Mouse (Mus musculus) ES-Bruce4 (cell line): Measurements from ENCODE around the gene Sh3d21. TPM values are rescaled to one million over a fixed set of nuclear protein-coding genes. Genes with fewer than 3 reads are reported as not detected.

ENCODE experiments used
- H3K27ac ChIP-seq: 2 replicates; pipeline ENCODE4 v1.5.1; 2012; ENCODE audit warnings: low read length, inconsistent platforms; ENCODE audit not compliant: insufficient read depth
- H3K27me3 ChIP-seq: 2 replicates; pipeline ENCODE4 v1.6.1; 2012; ENCODE audit warnings: mild to moderate bottlenecking, low read length, inconsistent platforms; ENCODE audit not compliant: control insufficient read depth, poor library complexity, insufficient read depth, severe bottlenecking
- H3K36me3 ChIP-seq: 2 replicates; pipeline ENCODE4 v1.6.1; 2012; ENCODE audit warnings: inconsistent platforms, mild to moderate bottlenecking, low read length, moderate library complexity; ENCODE audit not compliant: control insufficient read depth, poor library complexity, insufficient read depth, severe bottlenecking
- H3K4me1 ChIP-seq: one replicate; pipeline ENCODE4 v1.8.1; 2011; ENCODE audit warnings: low read length; ENCODE audit not compliant: control insufficient read depth, insufficient read depth
- H3K4me3 ChIP-seq: 2 replicates; pipeline ENCODE4 v1.5.1; 2011; ENCODE audit warnings: low read depth, mild to moderate bottlenecking, low read length
- H3K9ac ChIP-seq: 2 replicates; pipeline ENCODE4 v1.6.1; 2012; ENCODE audit warnings: low read depth, mild to moderate bottlenecking, inconsistent platforms; ENCODE audit not compliant: poor library complexity, severe bottlenecking
- H3K9me3 ChIP-seq: replicated peaks from 2 replicates; pipeline ENCODE4 v1.6.1; 2012; ENCODE audit warnings: mild to moderate bottlenecking, low read length, inconsistent platforms; ENCODE audit not compliant: control insufficient read depth, poor library complexity, insufficient read depth, severe bottlenecking
- CTCF ChIP-seq: IDR thresholded peaks from one replicate; pipeline ENCODE4 v1.8.1; 2011; ENCODE audit warnings: low read depth, low read length
- EP300 ChIP-seq: IDR thresholded peaks from 2 replicates; pipeline ENCODE4 v1.6.1; 2011; ENCODE audit warnings: low read depth, low read length; ENCODE audit not compliant: insufficient read depth
- POLR2A ChIP-seq: IDR thresholded peaks from one replicate; pipeline ENCODE4 v1.8.1; 2011; ENCODE audit warnings: low read length; ENCODE audit not compliant: insufficient read depth
- polyA plus RNA-seq: library from polyadenylated mRNA; stranded (reverse); fragments of >200 nt; gene quantifications from 2 replicates; pipeline ENCODE4 v1.2.4, GENCODE M21; 2011; ENCODE audit warnings: low read depth; ENCODE audit not compliant: missing spikeins, insufficient read depth, insufficient read length

Sh3d21 gene
- polyA plus RNA-seq, 1 experiment: 6.0 TPM

GRCm38 (mm10) chr4:126157562-126157961, 5.7 kb downstream of the Sh3d21 start:
- no peak overlapping the region for H3K9ac ChIP-seq
- H3K4me1 ChIP-seq: no peaks in the 10 kb centered on the region
- H3K36me3 ChIP-seq: no peaks in the 10 kb centered on the region
- TF ChIP-seq POLR2A: no peak
- TF ChIP-seq CTCF: peak; percentile 49
- H3K9me3 ChIP-seq: no peaks in the 10 kb centered on the region
- H3K27ac ChIP-seq: no peak overlapping the region
- no peaks in the 10 kb centered on the region for H3K27me3 ChIP-seq
- no peak overlapping the region for H3K4me3 ChIP-seq

DNA sequence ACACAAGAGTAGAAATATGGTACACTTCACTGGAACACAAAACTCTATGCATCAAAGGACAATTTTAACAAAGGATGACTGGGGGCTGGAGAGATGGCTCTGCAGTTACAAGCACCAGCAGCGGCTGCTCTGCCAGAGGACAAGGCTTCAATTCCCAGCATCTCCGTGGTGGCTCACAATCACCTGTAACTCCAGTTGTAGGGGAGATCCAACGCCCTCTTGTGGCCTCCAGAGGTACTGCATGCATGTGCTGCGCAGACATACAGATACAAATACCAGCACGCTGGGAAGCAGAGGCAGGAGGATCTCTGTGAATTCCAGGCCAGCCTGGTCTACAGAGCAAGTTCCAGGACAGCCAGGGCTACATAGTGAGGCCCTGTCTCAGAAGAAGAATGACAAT, 6.7 kb downstream of the Sh3d21 start:
- TF ChIP-seq EP300 (no peak), CTCF (peak; percentile 93), POLR2A (no peak)
- Histone ChIP-seq H3K9me3 (no peaks in the 10 kb centered on the region), H3K27me3 (no peaks in the 10 kb centered on the region), H3K36me3 (no peaks in the 10 kb centered on the region), H3K9ac (no peak overlapping the region), H3K4me1 (no peaks in the 10 kb centered on the region), H3K4me3 (no peak overlapping the region), H3K27ac (no peak overlapping the region)

DNA sequence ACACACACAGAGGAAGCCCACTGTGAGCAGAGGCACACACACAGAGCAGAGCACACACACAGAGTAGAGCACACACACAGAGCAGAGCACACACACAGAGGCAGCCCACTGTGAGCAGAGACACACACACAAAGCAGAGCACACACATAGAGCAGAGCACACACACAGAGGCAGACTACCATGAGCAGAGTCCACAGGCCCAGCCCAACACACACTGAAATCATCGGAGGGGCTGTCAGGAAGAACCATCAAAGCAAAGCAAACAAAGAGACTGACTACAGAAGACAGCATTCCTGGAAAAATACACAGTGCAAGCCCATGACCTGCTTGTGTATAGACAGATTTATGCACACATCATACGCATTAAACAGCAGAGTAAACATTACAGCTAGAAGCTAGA, 7.4 kb downstream of the Sh3d21 start:
- Histone ChIP-seq H3K9ac (no peak overlapping the region), H3K27ac (no peak overlapping the region), H3K4me1 (no peaks in the 10 kb centered on the region), H3K4me3 (no peak overlapping the region), H3K9me3 (no peaks in the 10 kb centered on the region), H3K36me3 (no peaks in the 10 kb centered on the region), H3K27me3 (no peaks in the 10 kb centered on the region)
- TF ChIP-seq CTCF: no peak
- TF ChIP-seq EP300: no peak
- no peak for TF ChIP-seq POLR2A

DNA sequence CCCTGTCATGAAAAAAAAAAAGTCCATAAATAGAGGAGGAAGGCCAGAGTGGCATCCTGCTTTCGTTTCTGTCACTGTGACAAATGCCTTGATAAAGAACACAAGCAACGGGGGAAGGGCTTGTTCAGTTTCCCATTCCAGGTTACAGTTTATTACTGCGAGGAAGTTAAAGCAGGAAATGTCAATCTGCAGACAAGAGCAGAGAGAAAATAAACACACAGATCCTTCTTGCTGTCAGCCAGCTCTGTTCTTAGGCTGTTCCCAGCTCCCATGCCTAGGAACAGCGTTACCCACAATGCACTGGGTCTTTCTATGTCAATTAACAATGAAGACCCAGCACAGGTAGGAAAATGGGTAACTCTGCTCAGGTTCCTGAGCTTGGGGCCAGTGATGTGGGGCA, 8.1 kb downstream of the Sh3d21 start:
- H3K27ac ChIP-seq: no peak overlapping the region
- TF ChIP-seq CTCF (no peak), EP300 (no peak), POLR2A (no peak)
- no peak overlapping the region for H3K4me3 ChIP-seq
- no peaks in the 10 kb centered on the region for H3K9me3 ChIP-seq
- no peaks in the 10 kb centered on the region for H3K36me3 ChIP-seq
- H3K9ac ChIP-seq: no peak overlapping the region
- H3K4me1 ChIP-seq: no peaks in the 10 kb centered on the region
- no peaks in the 10 kb centered on the region for H3K27me3 ChIP-seq

DNA sequence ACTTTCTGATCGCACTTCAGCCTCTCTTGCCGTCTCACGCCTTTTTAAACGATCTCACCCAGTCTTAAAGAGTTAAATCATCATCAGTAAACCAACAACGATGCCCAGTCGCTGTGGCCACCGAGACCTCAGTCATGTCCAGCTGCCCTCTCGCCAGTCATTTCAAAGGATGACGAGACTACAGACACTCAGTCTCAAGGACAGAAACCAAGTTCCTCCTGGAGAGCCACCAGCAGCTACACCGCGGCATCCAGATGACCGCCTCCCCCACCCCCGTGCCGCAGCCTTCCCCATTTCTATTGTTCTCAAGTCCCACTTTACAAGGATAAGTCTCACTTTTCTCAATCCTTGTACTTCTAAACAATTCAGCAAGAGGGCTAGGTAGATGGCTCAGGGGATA, 10.4 kb downstream of the Sh3d21 start:
- Histone ChIP-seq H3K9me3 (no peaks in the 10 kb centered on the region), H3K9ac (no peak overlapping the region), H3K27me3 (no peaks in the 10 kb centered on the region), H3K36me3 (no peaks in the 10 kb centered on the region), H3K4me1 (no peaks in the 10 kb centered on the region), H3K27ac (no peak overlapping the region), H3K4me3 (no peak overlapping the region)
- no peak for TF ChIP-seq CTCF
- no peak for TF ChIP-seq EP300

- Histone ChIP-seq H3K4me1 (no peaks in the 10 kb centered on the region), H3K27ac (no peak overlapping the region), H3K27me3 (no peaks in the 10 kb centered on the region), H3K4me3 (no peak overlapping the region), H3K9me3 (no peaks in the 10 kb centered on the region), H3K36me3 (no peaks in the 10 kb centered on the region), H3K9ac (no peak overlapping the region)
- no peak for TF ChIP-seq EP300
- TF ChIP-seq CTCF: no peak
- no peak for TF ChIP-seq POLR2A
Observed at GRCm38 (mm10) chr4:126151701-126152440, 11.4 kb downstream of the Sh3d21 start.
